Mouse (Mus musculus): ENCODE measurements at regions not wholly inside any gene's neighbourhood (a gene's known extent, or its start where the extent isn't known, plus 50 kb on each side); places are given as distances from the start of the nearest gene placed in this dataset.

GRCm38 (mm10) chr3:58071574-58071973 lies 223.7 kb upstream of the Pfn2 start:
- TF ChIP-seq ZKSCAN1 (IDR thresholded peaks at IDR 0.05; ENCODE audit: low read depth, low read length) (no peak), SIN3A (IDR thresholded peaks at IDR 0.05; ENCODE audit: low read length) (no peak), E2F4 (IDR thresholded peaks at IDR 0.05; ENCODE audit: borderline replicate concordance, low read depth, low read length) (no peak), POLR2AphosphoS5 (IDR thresholded peaks at IDR 0.05; ENCODE audit: borderline replicate concordance, low read depth, low read length) (no peak), USF2 (IDR thresholded peaks at IDR 0.05; ENCODE audit: borderline replicate concordance in 1 of 2, insufficient read depth in 1 of 2, low read depth in 1 of 2, low read length in 2 of 2) (no peak), MAX (IDR thresholded peaks at IDR 0.05; ENCODE audit: low read length) (no peak), CHD2 (IDR thresholded peaks at IDR 0.05; ENCODE audit: low read length) (no peak), TAL1 (IDR thresholded peaks at IDR 0.05; ENCODE audit: low read length) (no peak), UBTF (IDR thresholded peaks at IDR 0.05; ENCODE audit: borderline replicate concordance, insufficient read depth, low read depth, low read length) (no peak), KAT2A (conservative IDR thresholded peaks at IDR 0.05; ENCODE audit: low read depth, low read length) (no peak), CTCF (IDR thresholded peaks at IDR 0.05 in 2 of 3, conservative IDR thresholded peaks at IDR 0.05 in 1 of 3; ENCODE audit: control insufficient read depth in 1 of 3, insufficient read depth in 1 of 3, low read depth in 2 of 3, low read length in 3 of 3, poor library complexity in 1 of 3, severe bottlenecking in 1 of 3) (no peak), SMC3 (IDR thresholded peaks at IDR 0.05; ENCODE audit: low read depth, low read length) (no peak), ETS1 (IDR thresholded peaks at IDR 0.05; ENCODE audit: low read depth, low read length) (no peak), MAFK (IDR thresholded peaks at IDR 0.05; ENCODE audit: borderline replicate concordance, low read depth, low read length) (no peak), NRF1 (IDR thresholded peaks at IDR 0.05; ENCODE audit: insufficient read depth, low read depth, low read length, poor library complexity, severe bottlenecking) (no peak), ZC3H11A (IDR thresholded peaks at IDR 0.05; ENCODE audit: low read depth, low read length) (no peak), MYC (IDR thresholded peaks at IDR 0.05; ENCODE audit: low read depth, low read length) (no peak), MXI1 (IDR thresholded peaks at IDR 0.05; ENCODE audit: low read depth, low read length) (no peak)
- no peaks in the 10 kb centered on the region for H3K9me3 ChIP-seq (replicated peaks; ENCODE audit: insufficient read depth, low read length)
- H3K27ac ChIP-seq (ENCODE audit: control insufficient read depth, low read depth, low read length), result no peak overlapping the region
- no peak for DNase-seq (ENCODE audit: low read depth, low spot score)
- no peaks in the 10 kb centered on the region for H3K27me3 ChIP-seq (ENCODE audit: control insufficient read depth in 1 of 2, insufficient read depth in 2 of 2, low read length in 2 of 2)
- no peaks in the 10 kb centered on the region for H3K36me3 ChIP-seq (ENCODE audit: control insufficient read depth in 1 of 2, insufficient read depth in 2 of 2, low read length in 2 of 2)
- H3K79me2 ChIP-seq (ENCODE audit: control insufficient read depth, insufficient read depth, low read length, poor library complexity), result no peaks in the 10 kb centered on the region
- no peak overlapping the region for H3K9ac ChIP-seq (ENCODE audit: control insufficient read depth, low read depth, low read length, poor library complexity, severe bottlenecking)
- H3K4me3 ChIP-seq (ENCODE audit: control insufficient read depth in 1 of 2, insufficient read depth in 1 of 2, low read depth in 2 of 2, low read length in 2 of 2), result no peak overlapping the region
- no peaks in the 10 kb centered on the region for H3K4me1 ChIP-seq (ENCODE audit: control insufficient read depth in 1 of 2, insufficient read depth in 2 of 2, low read length in 2 of 2)

GRCm38 (mm10) chr3:58072230-58072839 lies 224.5 kb upstream of the Pfn2 start:
- Histone ChIP-seq H3K36me3 (ENCODE audit: control insufficient read depth in 1 of 2, insufficient read depth in 2 of 2, low read length in 2 of 2) (no peaks in the 10 kb centered on the region), H3K4me3 (ENCODE audit: control insufficient read depth in 1 of 2, insufficient read depth in 1 of 2, low read depth in 2 of 2, low read length in 2 of 2) (no peak overlapping the region), H3K4me1 (ENCODE audit: control insufficient read depth in 1 of 2, insufficient read depth in 2 of 2, low read length in 2 of 2) (no peaks in the 10 kb centered on the region), H3K79me2 (ENCODE audit: control insufficient read depth, insufficient read depth, low read length, poor library complexity) (no peaks in the 10 kb centered on the region), H3K27ac (ENCODE audit: control insufficient read depth, low read depth, low read length) (no peak overlapping the region), H3K9me3 (replicated peaks; ENCODE audit: insufficient read depth, low read length) (no peaks in the 10 kb centered on the region), H3K9ac (ENCODE audit: control insufficient read depth, low read depth, low read length, poor library complexity, severe bottlenecking) (no peak overlapping the region), H3K27me3 (ENCODE audit: control insufficient read depth in 1 of 2, insufficient read depth in 2 of 2, low read length in 2 of 2) (no peaks in the 10 kb centered on the region)
- no peak for TF ChIP-seq MAFK (IDR thresholded peaks at IDR 0.05; ENCODE audit: borderline replicate concordance, low read depth, low read length)
- no peak for TF ChIP-seq KAT2A (conservative IDR thresholded peaks at IDR 0.05; ENCODE audit: low read depth, low read length)
- TF ChIP-seq USF1 (IDR thresholded peaks at IDR 0.05; ENCODE audit: low read depth, low read length), result no peak
- no peak for TF ChIP-seq POLR2AphosphoS5 (IDR thresholded peaks at IDR 0.05; ENCODE audit: borderline replicate concordance, low read depth, low read length)
- TF ChIP-seq POLR2AphosphoS2 (IDR thresholded peaks at IDR 0.05; ENCODE audit: low read length), result no peak
- no peak for TF ChIP-seq E2F4 (IDR thresholded peaks at IDR 0.05; ENCODE audit: borderline replicate concordance, low read depth, low read length)
- TF ChIP-seq ZNF384 (IDR thresholded peaks at IDR 0.05; ENCODE audit: low read depth, low read length), result no peak
- no peak for TF ChIP-seq ZMIZ1 (IDR thresholded peaks at IDR 0.05; ENCODE audit: low read depth, low read length)
- no peak for TF ChIP-seq CTCF (IDR thresholded peaks at IDR 0.05 in 2 of 3, conservative IDR thresholded peaks at IDR 0.05 in 1 of 3; ENCODE audit: control insufficient read depth in 1 of 3, insufficient read depth in 1 of 3, low read depth in 2 of 3, low read length in 3 of 3, poor library complexity in 1 of 3, severe bottlenecking in 1 of 3)
- no peak for TF ChIP-seq JUND (IDR thresholded peaks at IDR 0.05; ENCODE audit: low read depth, low read length)
- TF ChIP-seq GATA1 (IDR thresholded peaks at IDR 0.05; ENCODE audit: low read depth, low read length), result no peak
- no peak for TF ChIP-seq ZKSCAN1 (IDR thresholded peaks at IDR 0.05; ENCODE audit: low read depth, low read length)
- no peak for TF ChIP-seq MXI1 (IDR thresholded peaks at IDR 0.05; ENCODE audit: low read depth, low read length)
- TF ChIP-seq ETS1 (IDR thresholded peaks at IDR 0.05; ENCODE audit: low read depth, low read length), result no peak
- no peak for TF ChIP-seq EP300 (IDR thresholded peaks at IDR 0.05; ENCODE audit: low read depth in 1 of 2, low read length in 2 of 2)
- no peak for TF ChIP-seq TAL1 (IDR thresholded peaks at IDR 0.05; ENCODE audit: low read length)
- no peak for TF ChIP-seq TBP (IDR thresholded peaks at IDR 0.05; ENCODE audit: low read depth, low read length)
- DNase-seq (ENCODE audit: low read depth, low spot score), result no peak

Measured in MEL (cell line).